Mouse (Mus musculus) kidney, postnatal 25 days (tissue): Measurements from ENCODE around the gene Tbc1d19.

Experiments used
- DNase-seq, 2 experiments: peaks; one replicate each; pipeline ENCODE4 v3.0.0; 2021; ENCODE audit warnings: mixed read lengths in 2 of 2

The Tbc1d19 gene

DNA sequence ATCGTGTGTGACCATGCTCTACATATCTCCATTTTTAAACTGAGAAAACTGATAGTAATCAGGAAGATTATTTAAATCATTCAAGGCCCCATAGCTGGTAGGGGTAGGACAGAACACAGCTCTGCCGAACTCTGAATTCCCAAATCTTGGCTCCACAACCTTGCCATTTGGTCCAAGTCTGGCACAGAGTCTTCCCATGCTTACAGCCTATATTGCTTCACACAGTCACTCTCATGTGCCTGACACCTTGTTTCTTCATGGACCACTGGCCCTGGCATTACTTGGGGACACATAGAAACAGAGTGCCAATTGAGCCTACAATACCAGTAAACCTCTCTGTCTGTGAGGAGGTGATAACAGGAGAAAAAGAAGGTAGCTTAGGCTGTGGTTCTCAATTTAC is 111.0 kb downstream of the Tbc1d19 start:
- no peak for DNase-seq

DNA sequence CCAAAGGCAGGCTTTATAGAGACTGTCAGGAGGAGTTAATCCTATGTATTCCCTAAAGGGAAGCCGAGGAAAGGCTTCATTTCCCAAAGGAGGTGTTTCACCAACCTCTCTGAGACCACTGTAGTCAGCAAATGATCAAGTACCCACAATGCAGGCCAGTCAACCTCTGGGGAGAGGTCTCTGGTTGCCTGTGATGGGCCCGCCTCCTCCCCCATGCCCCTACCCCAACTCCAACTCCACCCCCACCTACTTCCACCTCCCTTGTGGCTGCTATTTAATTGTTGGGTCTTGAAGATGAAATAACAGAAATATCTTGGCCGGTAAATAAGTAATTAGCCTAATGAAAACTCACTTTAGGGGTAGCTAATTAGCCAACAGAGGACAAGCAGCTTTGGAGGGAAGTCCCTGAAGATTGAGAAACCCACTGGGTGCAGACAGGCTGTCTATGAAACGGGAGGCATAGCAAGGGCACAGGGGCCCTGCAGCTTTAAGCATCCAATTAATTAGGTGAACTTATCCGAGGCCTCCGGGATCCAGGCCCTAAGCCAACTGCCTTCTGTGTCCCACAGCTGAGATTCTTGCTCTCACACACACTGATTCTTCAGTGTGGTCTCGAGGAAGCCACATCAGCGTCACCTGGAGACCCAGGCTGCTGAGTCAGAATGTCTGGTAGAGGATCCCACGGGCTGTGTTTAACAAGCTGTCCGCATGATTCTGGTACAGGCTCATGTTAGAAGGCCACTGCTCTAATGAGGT is 112.9 kb downstream of the Tbc1d19 start:
- peak in 1 of 2 experiments; percentile 28 for DNase-seq

DNA sequence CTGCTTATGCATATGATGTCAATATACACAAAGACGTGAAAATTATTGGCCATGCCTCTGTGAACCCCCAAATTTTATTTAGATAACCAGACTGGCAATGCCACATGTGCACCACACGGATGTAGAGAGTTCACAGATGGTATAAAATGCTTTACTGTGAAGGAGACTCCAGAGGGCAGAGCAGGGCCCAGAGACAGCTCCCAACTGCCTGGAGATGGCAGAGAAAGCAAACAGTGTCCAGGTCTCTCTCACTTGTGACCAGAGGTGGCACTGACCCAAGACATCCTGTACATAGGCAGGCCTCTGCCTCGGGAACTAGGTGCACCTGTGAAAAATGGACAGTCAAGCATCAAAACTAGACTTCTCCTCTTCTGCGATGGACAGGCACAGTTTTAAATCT is 114.6 kb downstream of the Tbc1d19 start:
- DNase-seq = peak in 1 of 2 experiments; percentile 37

DNA sequence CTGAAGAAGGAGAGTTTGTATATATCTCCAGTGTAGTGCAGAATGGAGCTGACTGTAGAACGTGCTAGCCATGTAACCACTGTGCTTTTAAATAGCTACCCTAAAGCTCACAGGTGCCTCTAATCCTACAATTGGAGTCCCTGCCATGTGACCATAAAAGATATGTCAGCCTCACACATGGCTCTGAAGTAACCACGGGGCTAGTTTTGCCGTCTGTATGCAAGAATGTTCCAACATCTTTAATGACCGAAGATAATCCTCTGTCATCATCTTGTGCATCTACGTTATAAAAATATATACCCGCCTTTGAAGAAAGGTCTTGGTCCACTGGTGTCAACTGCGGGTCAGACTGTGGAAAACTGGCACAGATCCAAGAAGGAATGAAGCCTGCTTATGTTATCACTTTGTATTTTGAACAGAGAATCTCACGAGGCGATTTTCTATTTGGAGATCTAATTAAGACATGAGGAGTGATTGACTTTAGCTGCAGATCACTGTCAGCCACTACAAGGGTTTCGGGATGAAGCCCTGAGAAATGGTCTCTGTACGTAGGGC is 117.0 kb downstream of the Tbc1d19 start:
- DNase-seq = peak; percentile 25 to 28

DNA sequence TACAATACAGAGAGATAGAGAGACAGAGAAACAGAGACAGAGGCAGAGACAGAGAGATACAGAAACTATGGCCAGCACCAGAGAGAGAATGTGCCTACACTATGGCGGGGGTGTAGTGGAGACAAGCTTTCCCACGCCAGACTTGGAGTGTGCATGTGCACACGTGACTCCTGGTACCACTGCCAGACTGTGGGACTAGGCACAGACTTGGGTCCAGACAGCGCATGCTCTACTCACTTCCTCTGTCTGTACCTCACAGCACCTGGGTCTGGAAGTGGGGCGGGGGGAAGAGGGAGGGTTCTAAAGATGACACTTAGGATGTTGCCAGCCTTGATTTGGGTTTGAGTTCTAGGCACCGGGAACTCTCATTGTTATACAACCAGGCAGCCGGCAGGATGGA is 118.5 kb downstream of the Tbc1d19 start:
- DNase-seq = peak in 1 of 2 experiments; percentile 34

DNA sequence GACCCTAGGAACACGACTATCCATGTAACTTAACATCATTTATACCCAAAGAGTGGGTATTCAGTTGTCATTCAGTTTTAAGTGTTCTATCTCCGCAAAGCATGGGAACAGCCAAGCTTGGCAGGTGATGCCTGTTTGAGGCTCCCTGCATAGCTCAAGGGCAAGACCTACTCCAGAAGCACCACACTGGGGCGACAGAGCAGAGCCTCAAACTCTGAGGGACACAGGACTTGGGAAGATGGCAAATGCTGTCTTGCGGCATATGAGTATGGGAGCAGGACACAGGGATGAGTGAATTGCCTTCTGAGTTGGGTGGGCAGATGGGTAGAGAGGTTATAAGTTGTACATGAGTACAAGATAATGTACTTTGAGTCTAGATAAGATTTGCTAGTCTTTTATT is 119.1 kb downstream of the Tbc1d19 start:
- peak in 1 of 2 experiments; percentile 27 for DNase-seq

DNA sequence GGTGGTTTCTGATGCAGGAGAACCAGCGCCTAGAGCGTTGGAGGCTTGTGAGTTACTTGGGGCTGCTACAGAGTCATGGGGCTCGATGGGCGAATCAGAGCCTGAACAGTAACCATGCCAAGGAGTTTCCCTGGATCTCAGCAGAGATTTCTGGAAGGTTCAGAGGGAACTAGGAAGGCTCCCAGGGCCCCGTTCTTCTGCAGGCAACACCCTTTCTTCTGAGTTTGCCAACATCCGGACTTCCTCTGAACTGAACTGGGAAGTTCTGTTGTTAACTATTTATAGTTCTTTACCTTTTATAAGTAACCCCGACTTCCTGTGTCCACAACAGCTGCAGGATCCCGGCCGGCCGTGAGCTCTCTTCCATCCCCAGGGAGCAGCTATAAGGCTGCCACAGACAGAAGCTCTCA is 119.8 kb downstream of the Tbc1d19 start:
- DNase-seq = peak; percentile 45 to 69

DNA sequence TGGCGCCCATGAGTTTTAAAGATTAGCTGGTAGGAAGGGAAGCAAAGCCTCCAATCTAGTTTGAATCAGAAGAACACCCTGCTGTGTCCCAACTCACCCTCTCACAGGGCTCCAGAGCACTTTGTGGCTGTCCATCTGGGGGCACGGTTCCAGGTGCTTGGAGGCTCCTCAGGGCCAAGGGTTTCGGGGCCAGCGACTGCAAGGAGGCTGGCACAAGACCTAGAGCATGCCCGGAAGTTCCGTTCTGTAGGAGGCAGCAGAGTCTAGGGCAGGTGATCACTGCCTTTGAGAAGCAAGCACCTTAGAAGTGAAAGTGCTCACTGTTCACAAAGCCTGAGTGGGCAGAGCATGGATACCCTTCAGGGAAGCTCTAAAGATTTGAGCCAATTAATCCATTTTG is 120.4 kb downstream of the Tbc1d19 start:
- peak in 1 of 2 experiments; percentile 51 for DNase-seq

DNA sequence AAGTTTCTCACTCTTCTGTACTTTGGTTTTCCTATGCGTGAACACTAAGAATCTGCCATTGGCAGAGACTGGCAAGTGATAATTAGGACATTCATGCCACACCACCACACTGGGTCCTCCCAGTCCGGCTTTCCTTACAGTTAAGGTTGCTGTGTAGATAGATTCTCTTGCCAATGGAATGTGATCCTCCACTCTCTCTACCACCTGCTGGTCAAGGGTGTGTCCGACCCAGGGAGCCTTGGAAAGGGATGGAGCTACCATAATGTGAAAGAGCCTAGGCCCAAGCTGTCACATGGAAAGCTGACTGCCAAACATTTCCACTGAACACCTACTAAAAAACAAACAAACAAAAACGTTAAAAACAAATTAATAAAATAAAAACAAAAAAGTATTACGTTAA is 121.6 kb downstream of the Tbc1d19 start:
- DNase-seq = no peak

DNA sequence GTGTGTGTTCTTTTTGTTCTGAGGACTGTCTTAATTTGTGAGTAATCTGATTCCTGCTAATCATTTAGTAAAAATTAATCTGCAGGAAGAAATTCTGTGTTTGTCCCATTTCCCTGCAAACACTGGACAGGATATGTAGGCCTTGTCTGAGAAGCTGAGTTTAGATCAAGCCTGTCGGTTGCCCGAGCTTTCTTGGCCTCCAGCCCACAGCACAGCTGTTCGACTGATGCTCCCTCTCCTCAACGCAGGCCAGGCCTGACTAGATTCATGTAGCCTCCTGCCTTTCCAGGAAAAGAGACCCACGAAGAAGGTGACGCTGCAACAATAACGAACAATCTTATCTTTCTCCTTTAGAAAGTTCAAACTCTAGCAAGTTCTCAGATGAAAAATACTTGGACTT is 124.2 kb downstream of the Tbc1d19 start:
- peak; percentile 89 for DNase-seq

DNA sequence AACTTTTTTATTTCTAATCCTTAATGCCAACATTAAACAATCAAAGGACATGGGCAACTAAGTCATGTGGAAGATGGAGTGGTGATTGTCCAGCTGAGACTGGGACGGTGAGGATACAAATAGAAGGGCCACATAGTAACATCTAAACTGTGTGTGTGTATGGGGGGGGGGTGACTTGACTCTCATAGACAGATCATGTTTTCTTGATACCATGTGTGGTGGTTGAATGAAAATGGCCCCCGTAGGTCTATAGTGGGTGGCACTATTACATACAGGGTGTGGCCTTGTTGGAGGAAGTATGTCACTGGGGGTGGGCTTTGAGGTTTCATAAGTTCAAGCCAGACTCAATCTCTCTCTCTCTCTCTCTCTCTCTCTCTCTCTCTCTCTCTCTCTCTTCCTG is 124.6 kb downstream of the Tbc1d19 start:
- no peak for DNase-seq

DNA sequence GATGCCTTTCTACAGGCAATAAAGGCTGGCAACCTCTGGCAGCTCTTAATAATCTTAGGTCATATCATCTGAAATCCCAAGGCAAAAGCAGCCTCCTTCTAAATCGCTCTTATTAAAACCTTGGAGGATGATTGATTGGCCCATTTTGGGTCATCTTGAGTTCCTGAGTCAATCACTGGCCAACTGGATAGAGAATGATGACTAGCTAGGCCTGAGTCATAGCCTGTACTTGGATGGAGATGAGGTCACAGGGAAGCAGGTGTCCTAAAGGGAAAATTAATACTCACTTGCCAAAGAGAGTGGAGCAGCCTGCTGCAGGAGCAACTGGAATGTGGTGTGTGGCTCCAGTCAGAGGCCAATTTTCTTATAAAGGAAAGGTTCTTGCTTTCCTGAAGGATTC is 125.4 kb downstream of the Tbc1d19 start:
- no peak for DNase-seq

DNA sequence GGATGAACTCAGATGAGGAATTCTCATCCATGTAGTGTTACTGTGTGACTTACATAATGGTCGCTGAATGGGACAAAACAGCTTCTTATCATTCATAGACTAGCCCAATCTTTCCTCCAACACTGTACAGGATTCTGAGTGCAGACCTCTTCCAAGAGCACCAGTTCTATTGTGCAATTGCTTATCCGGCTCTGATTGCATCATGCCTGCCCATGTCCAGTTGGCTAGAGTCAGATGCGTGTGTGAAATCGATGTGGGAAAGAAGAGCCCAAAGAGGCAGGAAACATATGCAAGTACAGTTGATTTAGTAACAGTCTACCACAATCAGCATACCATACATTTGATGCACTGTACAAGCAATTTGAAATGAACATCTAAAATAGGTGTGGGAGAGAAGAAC is 127.8 kb downstream of the Tbc1d19 start:
- peak in 1 of 2 experiments; percentile 36 for DNase-seq

DNA sequence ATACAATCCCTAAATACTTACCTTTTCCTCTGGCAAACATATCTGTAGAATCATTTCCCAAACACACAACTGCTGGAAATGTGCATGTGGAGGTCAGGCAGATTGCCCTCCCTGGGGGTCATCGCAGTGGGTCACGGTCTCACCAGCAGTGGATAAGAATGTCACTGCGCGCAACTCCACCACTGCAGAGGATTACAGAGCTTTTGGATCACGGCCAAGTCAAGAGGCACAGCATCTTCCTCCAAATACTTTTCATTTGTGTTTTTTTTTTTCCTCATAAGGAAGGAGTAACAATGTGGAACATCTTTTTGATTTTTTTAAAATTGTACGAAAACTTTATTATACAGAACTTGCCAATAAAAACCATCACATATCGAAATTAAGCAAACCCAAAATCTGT is 129.6 kb downstream of the Tbc1d19 start:
- peak in 1 of 2 experiments; percentile 29 for DNase-seq

DNA sequence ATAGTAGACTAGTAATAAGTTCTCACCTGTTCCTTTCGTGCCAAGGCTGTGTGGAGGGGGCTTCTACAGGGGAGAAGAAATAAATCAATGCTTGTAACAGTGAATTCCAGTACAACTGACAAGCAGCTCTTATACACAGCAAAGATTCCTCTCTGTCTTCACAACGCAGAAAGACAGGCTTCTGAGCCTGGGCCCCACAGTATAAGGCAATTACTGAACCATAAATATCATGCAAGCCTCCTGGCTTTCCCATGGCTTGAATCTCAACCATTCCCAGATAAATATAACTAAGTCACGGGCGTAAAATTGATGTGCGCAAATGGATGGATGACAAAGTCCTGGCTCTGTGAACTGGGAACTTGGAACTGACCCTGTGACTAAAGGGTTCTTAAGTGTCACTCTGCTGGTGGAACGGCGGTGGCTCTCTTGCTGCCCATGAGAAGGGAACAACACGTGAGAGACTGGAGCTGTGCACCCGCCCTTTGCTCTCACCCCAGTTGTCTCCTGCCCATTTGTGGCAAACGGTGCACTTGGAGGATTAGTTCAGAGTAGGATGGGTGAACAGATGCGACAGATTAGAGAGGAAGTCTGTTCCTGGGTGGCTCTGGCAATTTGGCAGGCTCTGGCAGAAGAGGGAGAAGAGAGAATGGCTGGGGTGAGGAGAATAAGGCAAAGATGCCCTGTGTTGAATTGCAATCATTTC is 132.1 kb downstream of the Tbc1d19 start:
- DNase-seq = peak in 1 of 2 experiments; percentile 28

DNA sequence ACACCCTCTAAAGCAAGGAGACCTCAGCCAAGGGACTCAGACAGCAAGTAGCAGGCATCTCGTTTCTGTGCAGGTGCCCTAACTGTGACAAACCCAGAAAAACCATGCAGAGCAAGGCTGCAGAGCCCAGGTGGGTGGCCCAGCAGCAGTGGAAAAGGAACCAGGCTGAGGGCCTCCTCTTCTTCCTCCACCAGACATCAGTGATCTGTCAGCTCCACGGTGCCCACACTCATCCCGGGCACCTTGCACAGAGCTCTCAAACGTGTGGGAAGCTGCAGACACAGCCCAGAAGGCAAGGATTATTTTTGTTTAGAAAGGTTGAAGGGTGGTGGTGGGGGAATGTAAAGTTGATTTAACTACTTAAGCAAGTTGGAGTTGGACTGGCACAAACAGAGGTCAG is 132.9 kb downstream of the Tbc1d19 start:
- DNase-seq = no peak

DNA sequence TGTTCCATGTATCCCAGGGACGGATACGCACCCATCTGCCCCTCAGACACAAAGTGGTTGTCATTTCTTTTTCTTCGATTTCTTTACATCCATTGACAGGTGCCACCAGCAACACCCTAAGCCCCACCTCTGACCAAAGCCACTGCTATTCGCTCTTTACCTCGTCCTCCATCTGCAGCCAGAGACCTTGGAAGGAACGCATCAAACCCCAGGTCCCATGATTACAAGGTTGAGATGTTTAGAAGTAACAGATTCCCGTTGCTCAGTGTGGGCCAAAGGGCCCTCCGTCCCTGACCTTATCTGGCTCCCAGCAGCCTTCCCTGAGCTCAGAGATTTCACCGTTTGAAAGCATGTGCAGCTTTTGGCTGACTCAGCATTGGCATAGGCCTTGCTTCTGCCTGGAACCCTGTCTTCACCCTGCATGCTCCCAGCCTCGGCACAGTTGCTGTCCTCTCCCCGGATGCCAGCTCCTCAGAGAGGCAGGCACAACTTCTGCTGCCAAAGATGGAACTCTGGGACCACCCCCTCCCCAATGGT is 134.0 kb downstream of the Tbc1d19 start:
- DNase-seq = no peak

DNA sequence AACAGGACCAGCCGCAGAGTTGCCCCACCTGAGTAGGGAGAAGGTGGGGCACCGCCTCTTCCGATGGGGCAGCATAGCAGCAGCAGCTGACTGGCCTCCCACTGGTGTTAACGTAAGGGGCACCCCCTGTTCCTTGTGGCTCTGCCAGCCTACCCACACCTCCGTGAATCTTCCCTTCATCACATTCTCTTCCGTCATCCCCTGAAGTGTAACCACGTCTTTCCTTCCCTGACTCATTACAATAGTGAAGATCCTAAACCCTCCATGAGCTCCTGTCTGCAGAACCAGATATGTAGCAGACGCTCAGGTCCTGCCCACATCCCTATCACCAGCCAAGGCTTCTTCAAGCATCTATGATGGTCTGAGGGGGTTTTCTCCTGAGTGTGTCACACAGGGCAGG is 137.3 kb downstream of the Tbc1d19 start:
- no peak for DNase-seq

DNA sequence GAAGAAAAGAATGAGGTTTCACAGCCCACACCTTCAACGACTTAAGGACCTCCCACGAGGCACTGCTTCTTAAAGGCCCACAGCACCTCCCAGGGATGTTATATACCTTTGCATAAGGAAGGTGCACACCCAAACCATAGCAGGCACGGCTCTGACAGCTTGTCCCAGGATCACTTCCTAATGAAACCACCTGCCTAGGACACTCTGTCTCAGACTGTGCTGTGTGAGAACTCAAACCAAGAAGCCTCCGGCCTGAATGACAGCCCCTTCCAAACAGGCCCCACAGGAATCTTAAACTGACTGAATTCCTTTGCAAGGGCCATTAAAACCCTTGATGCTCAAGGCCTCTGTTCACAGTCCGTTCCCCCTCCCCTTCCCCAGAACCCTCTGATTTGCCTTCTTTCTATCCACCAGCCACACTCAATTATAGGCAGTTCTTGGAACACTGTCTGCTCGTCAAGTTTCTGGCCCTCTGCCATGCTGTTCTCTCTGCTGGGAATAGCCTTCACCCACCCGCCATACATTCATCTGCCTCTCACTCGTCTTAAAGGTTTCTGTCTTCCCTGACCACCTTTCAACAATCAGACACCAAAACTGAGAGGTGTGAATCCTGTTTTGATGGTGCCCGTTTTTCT is 138.3 kb downstream of the Tbc1d19 start:
- peak; percentile 57 to 63 for DNase-seq

DNA sequence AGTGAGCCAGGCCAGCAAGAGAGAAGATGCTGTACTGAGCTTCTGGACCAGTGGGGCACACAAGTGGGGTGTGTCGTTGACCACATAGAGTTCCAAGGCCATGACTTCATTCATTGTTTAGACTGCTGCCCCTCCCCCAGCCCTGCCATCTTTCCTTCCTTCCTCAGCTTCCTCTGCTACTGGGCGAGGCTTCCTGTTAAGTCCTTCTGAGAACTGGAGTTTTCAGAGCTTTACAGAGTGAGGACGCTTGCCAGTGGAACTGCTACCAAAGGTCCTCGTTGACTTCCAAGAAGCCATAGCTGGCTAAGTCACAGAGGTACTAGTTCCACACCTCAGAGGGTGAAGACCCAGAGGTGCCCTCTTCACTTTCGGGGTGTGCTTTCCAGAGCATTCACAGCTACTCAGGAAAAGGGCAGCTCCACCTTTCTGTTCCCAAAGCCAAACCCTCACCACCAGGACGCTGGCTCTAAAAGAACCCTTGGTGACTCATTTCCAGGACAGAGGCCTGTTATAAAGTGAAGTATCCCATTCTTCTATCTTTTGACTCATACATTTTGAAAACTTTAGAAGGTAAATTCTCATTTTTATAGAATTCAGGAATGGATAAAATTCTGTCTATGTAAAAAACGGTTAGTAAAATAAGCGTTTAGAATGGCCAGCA is 139.3 kb downstream of the Tbc1d19 start:
- DNase-seq = peak; percentile 86 to 89

DNA sequence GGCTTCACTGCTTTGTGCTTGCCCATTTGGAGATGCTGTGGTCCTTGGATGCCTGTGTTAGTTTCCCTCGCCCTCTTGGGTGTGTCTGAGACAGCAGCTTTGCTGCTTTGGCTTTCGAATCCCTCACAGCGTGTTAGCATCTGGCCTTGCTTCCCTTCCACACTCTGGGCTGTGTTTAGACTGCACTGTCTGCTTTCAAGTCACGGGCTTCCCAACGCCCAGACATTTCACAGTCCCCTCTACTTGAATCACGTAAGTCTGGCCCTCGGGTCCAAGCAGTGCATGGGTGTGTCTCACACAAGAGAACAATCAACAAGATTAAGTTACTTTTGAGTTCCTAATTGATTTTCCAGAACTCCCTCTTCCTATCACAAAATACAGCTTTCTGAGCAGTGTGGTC is 140.8 kb downstream of the Tbc1d19 start:
- peak in 1 of 2 experiments; percentile 51 for DNase-seq

DNA sequence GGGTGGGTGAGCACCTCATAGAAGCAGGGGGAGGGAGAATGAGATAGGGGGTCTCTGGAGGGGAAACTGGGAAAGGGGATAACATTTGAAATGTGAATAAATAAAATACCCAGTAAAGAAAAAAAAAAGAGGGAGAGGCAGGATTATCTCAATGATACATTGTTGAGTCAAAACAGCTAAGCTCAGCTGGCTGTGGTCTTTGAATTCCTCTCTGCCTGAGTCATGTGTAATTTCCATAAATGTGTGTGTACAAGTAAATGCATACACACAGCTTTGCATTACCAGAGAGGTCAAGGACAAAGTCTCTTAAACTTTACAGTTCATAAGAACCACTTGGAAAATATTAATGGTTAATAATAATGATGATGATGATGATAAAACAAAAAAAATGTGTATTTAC is 143.8 kb downstream of the Tbc1d19 start:
- DNase-seq = no peak
